Mouse (Mus musculus) myocyte (in vitro differentiated cells): Measurements from ENCODE around the gene Nabp2. TPM values are rescaled to one million over a fixed set of nuclear protein-coding genes. Genes with fewer than 3 reads are reported as not detected.

ENCODE experiments used
- H3K27me3 ChIP-seq: one replicate; pipeline ENCODE4 v1.6.1; 2011; ENCODE audit not compliant: control insufficient read depth, insufficient read depth, insufficient read length
- H3K36me3 ChIP-seq: one replicate; pipeline ENCODE4 v1.6.1; 2011; ENCODE audit not compliant: control insufficient read depth, insufficient read depth
- H3K4me2 ChIP-seq: one replicate; pipeline ENCODE4 v1.6.1; 2011; ENCODE audit warnings: low read depth, control low read depth
- H3K4me3 ChIP-seq: one replicate; pipeline ENCODE4 v1.5.1; 2011; ENCODE audit warnings: mild to moderate bottlenecking, control low read depth, moderate library complexity
- H3K79me2 ChIP-seq: one replicate; pipeline ENCODE4 v1.6.1; 2011; ENCODE audit not compliant: control insufficient read depth, insufficient read depth
- H3ac ChIP-seq: one replicate; pipeline ENCODE4 v1.6.1; 2011; ENCODE audit not compliant: control insufficient read depth, insufficient read length
- CEBPB ChIP-seq: IDR thresholded peaks from 2 replicates; pipeline ENCODE4 v1.6.1; 2011; ENCODE audit warnings: mild to moderate bottlenecking, moderate library complexity; ENCODE audit not compliant: poor library complexity, insufficient read depth, severe bottlenecking
- E2F4 ChIP-seq: IDR thresholded peaks from one replicate; pipeline ENCODE4 v1.6.1; 2011; ENCODE audit warnings: mild to moderate bottlenecking, control low read depth, moderate library complexity; ENCODE audit not compliant: insufficient read depth
- MAX ChIP-seq: IDR thresholded peaks from one replicate; pipeline ENCODE4 v1.6.1; 2011; ENCODE audit warnings: low read depth, mild to moderate bottlenecking, control low read depth
- MYOD1 ChIP-seq, 3 experiments: IDR thresholded peaks; one replicate each; pipeline ENCODE4 v1.6.1; 2011; ENCODE audit warnings: control low read depth in 2 of 3, low read depth in 2 of 3, mild to moderate bottlenecking in 2 of 3, moderate library complexity in 1 of 3; ENCODE audit not compliant: insufficient read length in 2 of 3, control insufficient read depth in 1 of 3
- MYOG ChIP-seq, 3 experiments: IDR thresholded peaks; one replicate each; pipeline ENCODE4 v1.6.1; 2011; ENCODE audit warnings: control low read depth in 2 of 3, low read depth in 2 of 3, mild to moderate bottlenecking in 2 of 3; ENCODE audit not compliant: insufficient read length in 2 of 3, control insufficient read depth in 1 of 3, insufficient read depth in 1 of 3
- POLR2A ChIP-seq: IDR thresholded peaks from one replicate; pipeline ENCODE4 v1.6.1; 2011; ENCODE audit warnings: low read depth, mild to moderate bottlenecking, control low read depth, moderate library complexity; ENCODE audit not compliant: insufficient read length
- POLR2AphosphoS2 ChIP-seq: IDR thresholded peaks from one replicate; pipeline ENCODE4 v1.6.1; 2011; ENCODE audit warnings: low read depth, control low read depth; ENCODE audit not compliant: insufficient read length
- REST ChIP-seq: IDR thresholded peaks from one replicate; pipeline ENCODE4 v1.6.1; 2011; ENCODE audit warnings: mild to moderate bottlenecking, control low read depth, moderate library complexity; ENCODE audit not compliant: insufficient read depth, insufficient read length
- SRF ChIP-seq: IDR thresholded peaks from one replicate; pipeline ENCODE4 v1.6.1; 2011; ENCODE audit warnings: low read depth; ENCODE audit not compliant: control insufficient read depth, insufficient read length
- TCF12 ChIP-seq: IDR thresholded peaks from one replicate; pipeline ENCODE4 v1.6.1; 2011; ENCODE audit warnings: mild to moderate bottlenecking, control low read depth; ENCODE audit not compliant: poor library complexity, insufficient read depth, severe bottlenecking
- TCF3 ChIP-seq: IDR thresholded peaks from one replicate; pipeline ENCODE4 v1.6.1; 2011; ENCODE audit warnings: low read depth, control low read depth; ENCODE audit not compliant: insufficient read length
- USF1 ChIP-seq: IDR thresholded peaks from one replicate; pipeline ENCODE4 v1.6.1; 2011; ENCODE audit warnings: low read depth, mild to moderate bottlenecking, control low read depth, moderate library complexity
- polyA plus RNA-seq: library from polyadenylated mRNA; unstranded; fragments of >200 nt; fragmentation: generic; extraction: Trizol; gene quantifications from one replicate; pipeline ENCODE4 v1.2.1, GENCODE M21; 2012; ENCODE audit warnings: missing spikeins

Nabp2 gene
- polyA plus RNA-seq, 1 experiment: 115 TPM

- H3K79me2 ChIP-seq: no peaks in the 10 kb centered on the region
- H3K4me2 ChIP-seq: no peak overlapping the region
- TF ChIP-seq POLR2A (no peak), MYOD1 (IDR thresholded peaks at IDR 0.05; ENCODE audit: control insufficient read depth in 1 of 3, insufficient read length in 2 of 3, low read depth in 2 of 3) (no peak), E2F4 (no peak), POLR2AphosphoS2 (no peak), MYOG (IDR thresholded peaks at IDR 0.05; ENCODE audit: control insufficient read depth in 1 of 3, insufficient read depth in 1 of 3, insufficient read length in 2 of 3, low read depth in 2 of 3) (no peak), MAX (no peak), USF1 (no peak), REST (no peak), TCF12 (no peak)
- no peaks in the 10 kb centered on the region for H3K27me3 ChIP-seq
- H3K36me3 ChIP-seq: peaks cover 26% of the 10 kb centered on the region
- no peak overlapping the region for H3K4me3 ChIP-seq
- H3ac ChIP-seq: no peak overlapping the region
Observed at GRCm38 (mm10) chr10:128438675-128439279, 27.5 kb upstream of the Nabp2 start.

GRCm38 (mm10) chr10:128436376-128436775 lies 25.1 kb upstream of the Nabp2 start:
- H3K4me2 ChIP-seq: no peak overlapping the region
- peak; percentile 64 for TF ChIP-seq TCF12
- no peak for TF ChIP-seq USF1
- TF ChIP-seq TCF3: peak; percentile 73
- peak; percentile 31 to 95 (median 89) for TF ChIP-seq MYOG (IDR thresholded peaks at IDR 0.05; ENCODE audit: control insufficient read depth in 1 of 3, insufficient read depth in 1 of 3, insufficient read length in 2 of 3, low read depth in 2 of 3)
- no peak for TF ChIP-seq MAX
- no peak for TF ChIP-seq SRF
- TF ChIP-seq MYOD1 (IDR thresholded peaks at IDR 0.05; ENCODE audit: control insufficient read depth in 1 of 3, insufficient read length in 2 of 3, low read depth in 2 of 3): peak; percentile 20 to 93 (median 89)
- TF ChIP-seq E2F4: no peak
- no peak for TF ChIP-seq CEBPB
- no peaks in the 10 kb centered on the region for H3K27me3 ChIP-seq
- peaks cover 32% of the 10 kb centered on the region for H3K36me3 ChIP-seq
- no peak overlapping the region for H3ac ChIP-seq
- H3K79me2 ChIP-seq: no peaks in the 10 kb centered on the region
- H3K4me3 ChIP-seq: no peak overlapping the region

- no peak overlapping the region for H3ac ChIP-seq
- H3K4me3 ChIP-seq: no peak overlapping the region
- TF ChIP-seq E2F4 (no peak), POLR2AphosphoS2 (no peak), REST (no peak), USF1 (no peak), CEBPB (no peak), MYOG (IDR thresholded peaks at IDR 0.05; ENCODE audit: control insufficient read depth in 1 of 3, insufficient read depth in 1 of 3, insufficient read length in 2 of 3, low read depth in 2 of 3) (no peak), TCF3 (no peak), MYOD1 (IDR thresholded peaks at IDR 0.05; ENCODE audit: control insufficient read depth in 1 of 3, insufficient read length in 2 of 3, low read depth in 2 of 3) (no peak), SRF (no peak), POLR2A (no peak), TCF12 (no peak), MAX (no peak)
- peaks cover 32% of the 10 kb centered on the region for H3K36me3 ChIP-seq
- no peaks in the 10 kb centered on the region for H3K27me3 ChIP-seq
- no peak overlapping the region for H3K4me2 ChIP-seq
- H3K79me2 ChIP-seq: no peaks in the 10 kb centered on the region
Observed at GRCm38 (mm10) chr10:128435873-128436272, 24.6 kb upstream of the Nabp2 start.

GRCm38 (mm10) chr10:128435186-128435823 lies 24.0 kb upstream of the Nabp2 start:
- Histone ChIP-seq H3K4me3 (no peak overlapping the region), H3K79me2 (no peaks in the 10 kb centered on the region), H3K4me2 (no peak overlapping the region), H3K36me3 (peaks cover 32% of the 10 kb centered on the region), H3ac (no peak overlapping the region), H3K27me3 (no peaks in the 10 kb centered on the region)
- TF ChIP-seq MAX: no peak
- no peak for TF ChIP-seq TCF12
- TF ChIP-seq POLR2A: no peak
- TF ChIP-seq MYOD1 (IDR thresholded peaks at IDR 0.05; ENCODE audit: control insufficient read depth in 1 of 3, insufficient read length in 2 of 3, low read depth in 2 of 3): no peak
- no peak for TF ChIP-seq E2F4
- TF ChIP-seq MYOG (IDR thresholded peaks at IDR 0.05; ENCODE audit: control insufficient read depth in 1 of 3, insufficient read depth in 1 of 3, insufficient read length in 2 of 3, low read depth in 2 of 3): no peak
- TF ChIP-seq CEBPB: no peak
- TF ChIP-seq SRF: no peak
- no peak for TF ChIP-seq TCF3
- no peak for TF ChIP-seq REST
- TF ChIP-seq POLR2AphosphoS2: no peak
- no peak for TF ChIP-seq USF1
